Mouse (Mus musculus) ZHBTc4 (cell line): Measurements from ENCODE around the gene Mapk6.

ENCODE experiments used
- DNase-seq: peaks from one replicate; pipeline ENCODE4 v3.0.0-alpha.2; 2011; ENCODE audit warnings: low read depth, low spot score

The Mapk6 gene

DNA sequence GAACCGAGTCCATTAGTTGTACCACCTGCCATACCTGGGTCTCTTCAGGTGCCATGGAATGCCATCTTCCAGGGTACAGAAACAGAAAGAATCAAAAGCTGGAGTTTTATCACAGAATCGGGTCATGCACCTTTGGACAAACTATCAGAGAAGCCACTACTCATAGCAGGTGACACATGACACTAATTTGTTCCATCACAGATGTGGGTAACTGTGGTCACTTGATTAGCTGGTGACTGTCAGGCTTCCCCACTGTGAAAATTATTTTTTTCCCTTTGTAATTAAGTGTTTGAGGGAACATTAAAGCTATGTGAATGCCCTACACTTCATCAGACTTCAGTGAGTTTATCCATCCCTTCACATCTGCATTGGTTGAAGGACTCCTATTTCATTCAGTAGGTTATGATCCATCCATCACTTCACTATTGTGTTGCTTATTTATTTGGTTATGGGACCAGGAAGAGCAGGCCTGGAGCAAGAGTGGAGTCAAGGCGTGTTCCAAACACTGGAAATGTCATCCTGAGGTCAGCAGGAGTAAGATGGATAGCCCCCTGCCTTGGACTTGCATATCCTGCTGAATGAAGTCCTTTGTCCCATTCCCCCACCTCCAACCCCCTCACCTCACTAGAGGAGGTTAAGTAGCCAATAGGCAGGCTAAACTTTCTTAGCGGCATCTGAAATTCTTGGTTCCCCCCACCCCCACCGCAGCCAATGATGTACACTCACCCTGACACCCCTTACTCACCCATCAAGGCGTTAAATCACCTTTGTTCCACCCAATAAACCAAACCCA, 14.7 kb upstream of the Mapk6 start:
- DNase-seq = peak; percentile 49

DNA sequence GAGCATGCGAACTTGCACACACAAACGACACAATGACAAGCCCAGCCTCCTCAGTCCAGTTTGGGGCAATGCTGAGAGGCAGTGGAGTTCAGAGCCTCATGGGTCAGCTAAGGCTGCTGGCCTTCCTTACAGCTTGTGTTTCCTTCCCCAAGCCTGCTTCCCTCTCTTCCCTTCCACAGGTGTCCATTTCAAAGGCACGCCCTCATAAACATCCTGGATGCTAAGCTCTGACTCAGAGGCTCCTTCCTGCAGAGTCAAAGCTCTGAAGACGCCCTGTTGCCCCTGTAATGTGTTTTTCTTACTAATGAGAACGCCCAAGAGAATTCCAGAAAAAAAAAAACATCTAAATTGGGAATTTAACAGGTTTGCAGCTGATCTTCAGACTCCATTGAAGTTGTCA, 13.9 kb upstream of the Mapk6 start:
- no peak for DNase-seq

GRCm38 (mm10) chr9:75422251-75422691, 12.5 kb upstream of the Mapk6 start:
- no peak for DNase-seq

DNA sequence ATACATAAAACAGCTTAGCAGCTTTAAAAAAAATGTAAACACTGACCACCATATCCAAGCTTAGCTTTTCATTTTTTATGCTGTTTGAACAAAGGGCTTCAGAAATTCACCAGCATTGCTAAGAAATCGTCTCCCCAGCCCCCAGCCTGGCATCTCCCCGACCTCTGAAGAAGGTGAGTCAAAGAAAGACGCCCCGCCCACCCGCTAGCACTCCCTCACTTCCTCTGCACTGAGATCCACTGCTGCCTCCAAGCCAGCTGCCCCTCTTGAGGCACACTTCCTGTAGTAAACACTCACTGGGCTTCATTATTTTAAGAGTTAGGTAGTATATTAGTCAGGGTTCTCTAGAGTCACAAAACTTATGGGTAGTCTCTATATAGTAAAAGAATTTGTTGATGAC, 4.4 kb upstream of the Mapk6 start:
- DNase-seq = peak; percentile 45

GRCm38 (mm10) chr9:75413206-75413605, 3.4 kb upstream of the Mapk6 start:
- DNase-seq = no peak

GRCm38 (mm10) chr9:75411584-75411983, 1.8 kb upstream of the Mapk6 start:
- DNase-seq = no peak

GRCm38 (mm10) chr9:75410868-75411487, 1.2 kb upstream of the Mapk6 start:
- no peak for DNase-seq

GRCm38 (mm10) chr9:75409031-75409851, 564 bp downstream of the Mapk6 start:
- peak; percentile 84 for DNase-seq

- DNase-seq = no peak
Measured at GRCm38 (mm10) chr9:75408204-75408826, 1.5 kb downstream of the Mapk6 start.

GRCm38 (mm10) chr9:75407803-75408202, 2.0 kb downstream of the Mapk6 start:
- no peak for DNase-seq

- DNase-seq = no peak
Measured at GRCm38 (mm10) chr9:75406121-75406520, 3.7 kb downstream of the Mapk6 start.

DNA sequence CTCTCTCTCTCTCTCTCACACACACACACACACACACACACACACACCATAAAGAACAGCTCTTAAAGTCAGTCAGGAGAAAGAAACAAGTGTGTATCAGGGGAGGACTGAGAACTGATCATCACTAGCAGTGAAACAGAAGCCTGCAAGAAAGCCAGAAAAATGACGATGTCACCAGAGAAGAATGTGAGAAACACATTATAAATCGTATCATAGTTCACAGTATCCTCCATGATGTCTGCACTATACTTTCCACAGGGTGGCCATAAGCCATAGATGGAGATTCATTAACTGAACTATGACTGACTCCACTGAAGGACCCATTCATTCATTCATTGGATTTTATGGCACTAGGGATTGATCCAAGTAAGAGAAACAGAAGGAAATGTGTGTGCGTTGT, 6.3 kb downstream of the Mapk6 start:
- DNase-seq = no peak

GRCm38 (mm10) chr9:75401593-75402504, 8.0 kb downstream of the Mapk6 start:
- no peak for DNase-seq

DNA sequence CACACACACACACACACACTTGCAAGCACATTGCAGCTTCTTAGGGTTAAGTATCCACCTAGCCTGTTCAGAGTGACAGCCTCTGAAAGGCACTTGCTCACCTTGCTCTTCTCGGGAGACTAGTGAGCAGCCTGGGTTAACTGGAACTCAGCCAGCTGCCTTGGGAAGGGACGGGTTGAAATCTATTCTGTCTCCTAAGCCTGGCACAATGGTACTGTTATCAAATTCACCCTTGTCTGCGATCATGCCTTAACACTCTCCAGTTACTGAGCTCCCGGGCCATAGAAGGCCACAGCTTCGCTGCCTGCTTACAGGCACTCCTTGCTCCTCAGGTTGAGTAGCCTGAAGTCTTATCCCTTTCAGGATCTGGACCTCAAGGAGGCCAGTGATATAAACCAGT, 9.2 kb downstream of the Mapk6 start:
- no peak for DNase-seq

- peak; percentile 47 for DNase-seq
Measured at GRCm38 (mm10) chr9:75399069-75399468, 10.7 kb downstream of the Mapk6 start.

- no peak for DNase-seq
Measured at GRCm38 (mm10) chr9:75395971-75396370, 13.8 kb downstream of the Mapk6 start.

DNA sequence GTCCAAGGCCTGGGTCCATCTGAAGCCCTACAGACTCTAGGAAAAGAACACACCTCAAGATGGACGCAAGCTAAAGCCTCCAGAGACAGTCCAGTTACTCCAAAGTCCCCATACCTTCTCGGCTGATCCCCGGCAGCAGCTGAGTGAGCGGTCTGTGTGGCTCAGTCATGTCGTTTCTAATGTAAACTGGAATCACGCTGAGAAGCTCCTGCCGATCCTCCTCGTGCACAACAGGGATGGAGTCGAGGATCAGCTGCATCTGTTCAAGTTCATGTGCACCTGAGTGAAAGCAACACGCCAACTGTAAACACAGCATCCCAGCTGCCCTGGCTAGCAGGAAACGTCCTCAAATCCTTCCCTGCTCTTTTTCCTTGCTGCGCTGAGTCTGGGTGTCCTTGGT, 16.6 kb downstream of the Mapk6 start:
- peak; percentile 59 for DNase-seq

GRCm38 (mm10) chr9:75385218-75385974, 24.4 kb downstream of the Mapk6 start:
- DNase-seq = no peak

DNA sequence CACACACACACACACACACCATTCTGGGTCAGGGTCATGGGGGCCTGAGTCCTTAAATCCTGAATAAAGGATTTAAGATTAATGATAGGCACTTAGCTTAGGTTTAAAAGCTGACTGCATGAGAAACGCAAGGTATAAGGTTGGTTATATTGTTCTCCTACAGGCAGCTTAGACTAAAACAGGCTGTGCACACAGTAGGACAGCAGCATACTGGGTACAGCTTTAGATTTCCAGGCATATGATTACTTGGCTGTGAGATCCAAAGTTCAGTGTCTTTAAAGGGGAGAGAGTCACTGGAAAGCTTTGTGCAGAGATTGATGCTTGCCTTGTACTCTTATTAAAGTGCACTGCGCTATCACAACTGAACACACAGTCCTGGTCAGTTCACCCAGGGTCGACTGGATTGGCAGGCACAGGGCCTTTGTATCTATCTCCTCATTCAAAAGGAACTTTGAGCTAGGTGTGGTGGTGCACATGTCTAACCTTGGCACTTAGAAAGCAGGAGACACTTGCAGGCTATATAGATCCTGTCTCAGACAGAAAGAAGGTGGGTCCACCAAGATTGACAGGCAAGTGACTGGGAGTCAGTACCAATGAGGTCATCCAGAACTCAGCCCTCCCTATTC, 25.4 kb downstream of the Mapk6 start:
- no peak for DNase-seq

DNA sequence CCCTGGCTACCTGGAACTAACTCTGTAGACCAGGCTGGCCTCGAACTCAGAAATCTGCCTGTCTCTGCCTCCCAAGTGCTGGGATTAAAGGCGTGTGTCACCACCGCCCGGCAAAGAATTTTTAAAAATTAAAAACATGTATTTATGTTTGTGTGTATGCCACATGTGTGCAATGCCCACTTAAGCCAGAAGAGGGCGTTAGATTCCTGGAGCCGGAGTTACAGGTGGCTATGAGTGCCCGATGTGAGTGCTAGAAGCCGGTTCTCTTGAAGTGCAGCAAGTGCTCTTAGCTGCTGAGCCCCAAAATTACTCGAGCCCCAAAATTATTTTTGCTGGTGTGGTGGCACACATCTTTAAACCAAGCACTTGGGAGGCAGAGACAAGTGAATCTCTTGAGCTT, 26.0 kb downstream of the Mapk6 start:
- peak; percentile 76 for DNase-seq
